Mouse (Mus musculus): ENCODE measurements around the gene Crocc2. TPM values are rescaled to one million over a fixed set of nuclear protein-coding genes. Genes with fewer than 3 reads are reported as not detected.
"Not testable (repeated sequence)": the region's sequence is repeated elsewhere in the genome, so short reads cannot be mapped to it uniquely, and the experiment has no call there.

Gene Crocc2
- polyA plus RNA-seq, 1 experiment from 2014 or later, result 0.04 TPM

- Histone ChIP-seq H3K4me1 (replicated peaks) (no peaks in the 10 kb centered on the region), H3K4me2 (replicated peaks) (no peak overlapping the region), H3K4me3 (replicated peaks) (no peak overlapping the region), H3K27ac (no peak overlapping the region), H3K27me3 (replicated peaks) (no peaks in the 10 kb centered on the region), H3K9ac (no peak overlapping the region), H3K9me3 (no peaks in the 10 kb centered on the region), H3K36me3 (no peaks in the 10 kb centered on the region)
- no peak for ATAC-seq
- WGBS, result 80% methylated on average over 11 of the region's 11 CpGs
Observed at GRCm38 (mm10) chr1:93166346-93167079, 2.0 kb upstream of the Crocc2 start.

GRCm38 (mm10) chr1:93173665-93174064 lies 5.1 kb downstream of the Crocc2 start:
- H3K4me2 ChIP-seq (replicated peaks), result no peak overlapping the region
- H3K9me3 ChIP-seq, result no peaks in the 10 kb centered on the region
- WGBS, result 75% methylated on average over 4 of the region's 4 CpGs
- no peak overlapping the region for H3K9ac ChIP-seq
- peaks cover 18% of the 10 kb centered on the region for H3K4me1 ChIP-seq (replicated peaks)
- H3K4me3 ChIP-seq (replicated peaks), result no peak overlapping the region
- H3K36me3 ChIP-seq, result no peaks in the 10 kb centered on the region
- no peak for ATAC-seq
- peaks cover 8% of the 10 kb centered on the region; the same call in 1 of the 2 replicates for H3K27me3 ChIP-seq (replicated peaks)
- no peak overlapping the region for H3K27ac ChIP-seq

GRCm38 (mm10) chr1:93174399-93174798 lies 5.9 kb downstream of the Crocc2 start:
- Histone ChIP-seq H3K4me2 (replicated peaks) (no peak overlapping the region), H3K4me1 (replicated peaks) (peaks cover 18% of the 10 kb centered on the region), H3K9me3 (no peaks in the 10 kb centered on the region), H3K9ac (no peak overlapping the region), H3K27ac (no peak overlapping the region), H3K27me3 (replicated peaks) (peaks cover 8% of the 10 kb centered on the region; the same call in 1 of the 2 replicates), H3K36me3 (no peaks in the 10 kb centered on the region), H3K4me3 (replicated peaks) (no peak overlapping the region)
- under 1% methylated on average over 4 of the region's 4 CpGs for WGBS
- peak; percentile 69 for ATAC-seq

GRCm38 (mm10) chr1:93175849-93176248 lies 7.3 kb downstream of the Crocc2 start:
- Histone ChIP-seq H3K27me3 (replicated peaks) (peaks cover 8% of the 10 kb centered on the region; the same call in 1 of the 2 replicates), H3K27ac (0 out of 2 replicates have a peak overlapping the region, but pooled peaks have one; percentile 9), H3K4me1 (replicated peaks) (peaks cover 18% of the 10 kb centered on the region), H3K4me3 (replicated peaks) (peak overlapping the region; percentile 2; the same call in 1 of the 2 replicates), H3K36me3 (no peaks in the 10 kb centered on the region), H3K9ac (no peak overlapping the region), H3K4me2 (replicated peaks) (peak overlapping the region; percentile 80), H3K9me3 (no peaks in the 10 kb centered on the region)
- WGBS, result 23% methylated on average over 6 of the region's 6 CpGs
- no peak for ATAC-seq

GRCm38 (mm10) chr1:93176525-93177332 lies 8.2 kb downstream of the Crocc2 start:
- peak overlapping the region; percentile 30 for H3K9ac ChIP-seq
- no peaks in the 10 kb centered on the region for H3K36me3 ChIP-seq
- peak overlapping the region; percentile 70 for H3K27ac ChIP-seq
- H3K4me1 ChIP-seq (replicated peaks), result peaks cover 18% of the 10 kb centered on the region
- peaks cover 8% of the 10 kb centered on the region; the same call in 1 of the 2 replicates for H3K27me3 ChIP-seq (replicated peaks)
- peak; percentile 85 for ATAC-seq
- 4% methylated on average over 42 of the region's 44 CpGs for WGBS
- H3K4me3 ChIP-seq (replicated peaks), result peak overlapping the region; percentile 32
- peak overlapping the region; percentile 80 for H3K4me2 ChIP-seq (replicated peaks)
- H3K9me3 ChIP-seq, result no peaks in the 10 kb centered on the region

GRCm38 (mm10) chr1:93182281-93182680 lies 13.8 kb downstream of the Crocc2 start:
- H3K4me1 ChIP-seq (replicated peaks), result peaks cover 4% of the 10 kb centered on the region; the same call in 1 of the 2 replicates
- no peak overlapping the region for H3K4me3 ChIP-seq (replicated peaks)
- ATAC-seq, result no peak
- H3K36me3 ChIP-seq, result no peaks in the 10 kb centered on the region
- no peaks in the 10 kb centered on the region for H3K9me3 ChIP-seq
- no peak overlapping the region for H3K9ac ChIP-seq
- 86% methylated on average over 7 of the region's 7 CpGs for whole genome bisulfite sequencing
- no peak overlapping the region for H3K27ac ChIP-seq
- H3K4me2 ChIP-seq (replicated peaks), result no peak overlapping the region
- H3K27me3 ChIP-seq (replicated peaks), result peaks cover 5% of the 10 kb centered on the region; the same call in 1 of the 2 replicates

- no peak overlapping the region for H3K4me2 ChIP-seq (replicated peaks)
- H3K9me3 ChIP-seq, result no peaks in the 10 kb centered on the region
- H3K27me3 ChIP-seq (replicated peaks), result no peaks in the 10 kb centered on the region; the same call in 1 of the 2 replicates
- no peak for ATAC-seq
- no peak overlapping the region for H3K4me3 ChIP-seq (replicated peaks)
- 79% methylated on average over 14 of the region's 14 CpGs for WGBS
- H3K4me1 ChIP-seq (replicated peaks), result no peaks in the 10 kb centered on the region
- H3K9ac ChIP-seq, result no peak overlapping the region
- H3K36me3 ChIP-seq, result no peaks in the 10 kb centered on the region
- H3K27ac ChIP-seq, result no peak overlapping the region
Observed at GRCm38 (mm10) chr1:93184071-93184828, 15.7 kb downstream of the Crocc2 start.

- ATAC-seq, result peak; percentile 66
- Histone ChIP-seq H3K36me3 (no peaks in the 10 kb centered on the region), H3K4me2 (replicated peaks) (peak overlapping the region; percentile 37), H3K9ac (no peak overlapping the region), H3K27me3 (replicated peaks) (no peaks in the 10 kb centered on the region), H3K4me1 (replicated peaks) (0 out of 2 replicates have a peak, but pooled peaks cover 3% of the 10 kb centered on the region), H3K9me3 (no peaks in the 10 kb centered on the region), H3K4me3 (replicated peaks) (no peak overlapping the region), H3K27ac (no peak overlapping the region)
- WGBS, result 15% methylated on average over 12 of the region's 17 CpGs
Observed at GRCm38 (mm10) chr1:93190726-93191305, 22.3 kb downstream of the Crocc2 start.

GRCm38 (mm10) chr1:93194961-93195360 lies 26.4 kb downstream of the Crocc2 start:
- Histone ChIP-seq H3K4me1 (replicated peaks) (0 out of 2 replicates have a peak, but pooled peaks cover 3% of the 10 kb centered on the region), H3K9me3 (no peaks in the 10 kb centered on the region), H3K36me3 (no peaks in the 10 kb centered on the region), H3K4me3 (replicated peaks) (no peak overlapping the region), H3K4me2 (replicated peaks) (no peak overlapping the region), H3K27me3 (replicated peaks) (no peaks in the 10 kb centered on the region), H3K27ac (no peak overlapping the region), H3K9ac (no peak overlapping the region)
- 85% methylated on average over 3 of the region's 3 CpGs for WGBS
- no peak for ATAC-seq

GRCm38 (mm10) chr1:93197454-93197853 lies 28.9 kb downstream of the Crocc2 start:
- H3K9ac ChIP-seq; ATAC-seq; H3K9me3 ChIP-seq; H3K27ac ChIP-seq; H3K36me3 ChIP-seq; H3K4me1 ChIP-seq (replicated peaks); H3K4me2 ChIP-seq (replicated peaks); H3K4me3 ChIP-seq (replicated peaks); H3K27me3 ChIP-seq (replicated peaks): not testable (repeated sequence)
- WGBS, result 72% methylated on average over 2 of the region's 2 CpGs

GRCm38 (mm10) chr1:93197916-93198315 lies 29.4 kb downstream of the Crocc2 start:
- Histone ChIP-seq H3K9ac (no peak overlapping the region), H3K4me1 (replicated peaks) (no peaks in the 10 kb centered on the region), H3K4me2 (replicated peaks) (no peak overlapping the region), H3K36me3 (no peaks in the 10 kb centered on the region), H3K27me3 (replicated peaks) (no peaks in the 10 kb centered on the region; the same call in 1 of the 2 replicates), H3K4me3 (replicated peaks) (no peak overlapping the region), H3K9me3 (no peaks in the 10 kb centered on the region), H3K27ac (no peak overlapping the region)
- no peak for ATAC-seq
- 85% methylated on average over 3 of the region's 3 CpGs for WGBS
